Mouse (Mus musculus) c-Kit-positive CD71-positive TER-119-negative erythroid progenitor cells, embryonic 14.5 days (primary cell): ENCODE measurements at regions not wholly inside any gene's neighbourhood (a gene's known extent, or its start where the extent isn't known, plus 50 kb on each side); places are given as distances from the start of the nearest gene placed in this dataset.

Experiments used
- DNase-seq: peaks from one replicate; pipeline ENCODE4 v3.0.0-alpha.2; 2013; ENCODE audit warnings: low read depth

DNA sequence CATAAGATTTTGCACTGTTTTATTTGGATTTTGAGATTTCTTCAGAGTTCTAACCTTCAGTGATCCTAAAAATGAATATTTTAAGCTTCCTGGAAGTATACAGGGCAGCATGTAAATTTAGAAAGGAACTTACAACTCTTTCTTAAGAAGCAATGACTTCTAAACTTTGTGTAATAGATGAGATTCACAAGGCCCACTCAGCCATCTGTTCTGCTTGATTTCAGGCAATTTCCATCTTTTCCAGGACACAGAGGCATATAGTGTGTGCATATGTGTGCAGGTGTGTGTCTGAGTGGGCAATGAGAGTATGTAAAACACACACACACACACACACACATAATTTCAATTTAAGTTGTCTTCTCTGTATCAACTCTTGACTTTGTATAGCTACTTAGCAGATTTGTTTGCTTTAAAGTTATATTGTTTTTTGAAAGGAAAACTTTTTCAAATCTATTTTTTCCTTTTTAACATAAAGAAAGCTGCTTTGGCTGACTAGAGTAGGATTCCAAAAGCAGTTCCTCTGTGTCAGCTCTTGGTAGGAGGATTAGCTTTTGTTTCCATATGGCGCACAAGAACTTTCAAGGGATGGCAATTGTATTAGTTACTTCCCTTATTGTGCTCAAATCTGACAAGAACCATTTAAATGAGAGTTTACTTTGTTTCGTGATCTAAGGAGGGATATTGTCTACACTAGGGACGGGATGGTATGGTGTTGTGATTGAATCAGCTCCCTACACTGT, 387.6 kb downstream of the D3Ertd751e start:
- no peak for DNase-seq

DNA sequence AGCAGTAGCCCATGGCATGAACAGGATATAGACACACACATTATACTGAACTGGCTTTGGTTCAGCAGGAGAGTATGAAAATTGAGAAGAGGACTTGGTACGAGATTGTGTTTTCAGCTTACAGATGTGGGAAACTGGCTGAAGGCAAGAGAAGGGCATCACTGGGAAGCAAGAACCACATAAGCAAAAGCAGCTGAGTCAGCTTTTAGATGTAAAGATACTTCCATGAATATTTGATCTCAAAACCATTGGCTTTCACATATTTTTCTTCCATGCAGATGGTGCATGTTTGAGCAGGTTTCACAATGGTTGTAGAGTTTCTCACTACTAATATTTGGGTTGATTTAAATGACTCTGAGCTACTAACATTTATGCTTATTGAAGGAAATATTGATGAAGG, 389.9 kb downstream of the D3Ertd751e start:
- no peak for DNase-seq

DNA sequence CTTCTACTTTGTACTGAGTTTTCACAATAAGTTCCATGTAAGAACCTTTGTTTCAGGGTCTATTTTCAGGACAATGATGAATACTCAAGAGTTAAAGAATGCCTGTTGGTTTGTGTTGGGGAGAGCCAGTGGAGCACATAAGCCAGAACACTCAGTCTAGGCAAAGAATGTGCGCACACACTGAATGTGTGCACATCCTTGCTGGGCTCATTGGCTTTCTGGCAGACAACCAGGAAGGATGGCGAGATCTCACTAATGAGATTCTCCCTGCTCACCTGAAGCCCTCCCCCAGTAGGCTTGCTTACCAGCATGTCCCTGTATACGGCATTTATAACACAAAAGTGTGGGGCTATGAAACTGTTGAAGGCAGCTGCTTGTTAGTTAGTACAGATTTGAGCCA, 411.0 kb downstream of the D3Ertd751e start:
- no peak for DNase-seq

DNA sequence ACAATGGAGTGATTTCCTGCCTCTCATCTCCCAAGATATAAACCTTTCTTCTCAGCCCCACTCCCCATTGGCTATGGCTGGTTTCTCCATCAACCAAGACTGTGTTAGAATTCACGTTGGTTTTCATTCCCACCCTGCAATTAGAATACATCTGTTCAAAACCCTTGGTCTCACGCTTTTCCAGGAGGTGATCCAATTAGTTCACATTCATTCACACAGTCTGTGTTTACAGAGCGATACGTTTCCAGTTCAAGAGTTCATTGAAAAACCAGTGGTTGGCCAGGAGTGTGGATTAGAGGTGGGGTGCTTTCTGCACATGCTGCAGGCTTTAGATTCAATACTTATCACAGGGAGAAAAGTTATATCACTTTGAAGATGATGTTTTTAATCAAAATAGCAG, 412.5 kb downstream of the D3Ertd751e start:
- DNase-seq, result no peak

DNA sequence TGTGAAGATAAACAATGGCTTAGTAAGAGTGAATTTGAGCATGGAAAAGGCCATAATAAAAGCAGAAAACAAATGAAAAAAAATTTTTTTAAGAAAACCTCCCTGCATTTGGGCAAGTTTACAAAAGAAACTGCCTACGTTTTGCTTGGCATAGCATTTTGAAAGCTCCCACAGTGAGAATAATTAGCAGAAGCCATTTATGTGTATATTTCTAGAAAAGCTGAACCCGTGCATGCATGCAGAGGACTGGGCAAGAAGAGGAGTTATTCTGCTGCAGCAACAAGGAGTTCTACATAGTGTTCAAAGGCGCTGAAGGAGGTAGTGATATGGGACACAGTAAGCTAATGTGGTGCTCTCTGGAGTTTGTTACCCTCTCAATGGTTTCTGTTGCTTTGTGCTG, 421.3 kb downstream of the D3Ertd751e start:
- DNase-seq, result no peak

DNA sequence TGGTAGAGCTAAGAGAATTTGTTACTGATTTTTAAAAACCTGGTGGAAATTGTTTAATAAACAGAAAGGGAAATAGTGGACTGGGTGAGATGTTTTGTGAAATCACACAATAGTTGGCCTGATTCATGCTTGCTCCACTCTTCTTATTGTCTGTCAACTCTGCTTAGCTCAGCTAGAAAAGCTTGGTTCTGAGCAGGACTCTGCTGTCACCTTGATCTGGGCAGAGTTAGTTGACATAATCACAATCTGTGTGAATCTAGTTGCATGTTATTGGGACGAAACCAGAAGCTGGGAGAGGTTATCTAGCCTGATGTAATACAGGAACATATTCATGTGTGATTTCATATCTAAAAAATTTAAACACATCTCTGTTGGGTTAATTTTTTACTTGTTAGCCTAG, 456.8 kb downstream of the D3Ertd751e start:
- DNase-seq, result no peak

DNA sequence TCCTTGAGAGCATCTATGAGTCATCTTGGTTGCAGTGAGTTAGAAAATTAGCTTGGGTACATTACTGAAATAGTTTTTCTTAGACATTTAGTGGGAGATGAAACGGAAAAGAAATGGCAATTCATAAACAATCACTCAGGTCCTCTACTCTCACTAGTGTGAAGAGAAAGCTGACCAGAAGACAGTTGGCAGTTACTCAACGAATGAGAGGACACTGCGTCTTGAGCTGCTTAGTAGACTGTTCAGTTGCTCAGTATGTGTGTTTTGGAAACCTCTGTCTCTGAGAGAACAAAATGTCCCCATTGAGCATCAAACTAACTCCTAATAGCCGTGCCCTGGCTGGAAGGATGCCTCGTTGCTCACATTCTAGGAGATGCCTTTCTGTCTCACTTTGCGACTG, 459.0 kb downstream of the D3Ertd751e start:
- no peak for DNase-seq

DNA sequence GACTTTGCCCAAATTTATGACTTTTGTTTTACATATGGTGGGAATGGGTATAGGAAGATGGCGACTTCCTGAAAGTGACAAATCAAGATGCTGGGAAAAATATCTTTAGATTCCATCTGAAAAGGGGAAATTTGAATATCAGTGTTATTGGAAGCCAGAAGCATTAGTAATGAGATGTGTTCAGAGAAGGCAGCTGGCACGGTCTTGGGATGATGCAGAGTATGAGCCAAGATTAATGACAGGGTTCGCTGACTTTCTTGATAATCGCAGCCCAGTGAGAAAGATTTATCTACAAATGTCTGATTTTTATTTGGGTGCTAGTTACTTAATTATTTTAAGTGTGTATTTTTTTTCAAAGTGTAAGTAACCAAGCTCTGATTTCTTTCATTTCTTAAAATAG, 463.2 kb downstream of the D3Ertd751e start:
- no peak for DNase-seq

DNA sequence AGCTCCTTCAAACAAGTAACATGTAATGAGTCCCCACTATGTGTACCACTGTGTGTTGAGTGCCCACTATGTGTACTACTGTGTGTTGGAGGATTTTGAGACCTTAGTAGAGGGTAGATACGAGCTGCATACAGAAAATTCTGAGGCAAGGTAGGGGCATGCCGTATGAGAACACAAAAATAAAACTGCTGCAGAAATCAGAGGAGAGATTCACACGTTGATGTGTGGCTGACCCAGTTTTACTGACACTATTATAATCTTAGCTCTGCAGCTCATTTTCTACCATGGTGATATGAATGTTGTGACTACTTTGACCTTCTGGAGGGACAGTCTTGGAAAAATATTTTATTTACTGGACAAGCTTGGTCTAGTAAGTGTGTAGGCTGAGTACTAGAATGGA, 469.0 kb downstream of the D3Ertd751e start:
- DNase-seq, result no peak

DNA sequence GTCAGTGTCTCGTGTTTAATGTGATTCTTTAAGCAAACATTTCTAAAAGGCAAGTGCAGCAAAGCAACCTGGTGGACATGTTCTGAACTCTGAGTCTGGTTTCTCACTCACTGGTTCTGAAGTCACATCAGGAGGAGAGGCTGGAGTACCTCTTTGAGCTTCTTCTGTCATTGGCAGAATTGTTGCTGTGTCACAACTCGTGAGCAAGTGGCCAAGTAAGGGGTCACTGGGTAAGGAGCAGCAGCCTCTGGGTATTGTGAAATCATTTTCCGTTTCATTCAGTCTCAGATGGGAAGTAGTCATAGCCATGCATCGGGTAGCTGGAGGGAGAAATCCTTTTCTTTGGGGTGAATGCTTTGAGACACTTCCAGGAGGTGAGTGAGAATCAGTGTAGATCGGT, 470.0 kb downstream of the D3Ertd751e start:
- no peak for DNase-seq

DNA sequence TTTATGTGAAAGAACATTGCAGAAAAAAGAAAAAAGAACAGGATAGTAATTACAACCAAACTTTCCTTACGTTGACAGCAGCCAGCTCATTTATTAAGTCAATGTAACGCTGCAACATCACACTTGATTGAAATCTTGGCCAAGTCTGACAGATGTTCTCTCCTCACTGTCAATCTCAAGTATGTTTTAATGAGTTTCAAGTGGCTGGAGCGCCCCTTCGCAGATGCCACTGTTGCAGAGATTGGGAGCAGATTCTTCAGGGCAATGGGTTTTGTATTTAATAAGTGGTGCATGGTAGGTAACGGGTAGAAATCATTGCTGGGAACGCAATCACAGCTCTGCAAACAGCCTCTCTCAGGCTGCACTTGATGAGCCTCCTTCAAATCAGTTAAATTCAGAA, 470.8 kb downstream of the D3Ertd751e start:
- DNase-seq, result no peak

DNA sequence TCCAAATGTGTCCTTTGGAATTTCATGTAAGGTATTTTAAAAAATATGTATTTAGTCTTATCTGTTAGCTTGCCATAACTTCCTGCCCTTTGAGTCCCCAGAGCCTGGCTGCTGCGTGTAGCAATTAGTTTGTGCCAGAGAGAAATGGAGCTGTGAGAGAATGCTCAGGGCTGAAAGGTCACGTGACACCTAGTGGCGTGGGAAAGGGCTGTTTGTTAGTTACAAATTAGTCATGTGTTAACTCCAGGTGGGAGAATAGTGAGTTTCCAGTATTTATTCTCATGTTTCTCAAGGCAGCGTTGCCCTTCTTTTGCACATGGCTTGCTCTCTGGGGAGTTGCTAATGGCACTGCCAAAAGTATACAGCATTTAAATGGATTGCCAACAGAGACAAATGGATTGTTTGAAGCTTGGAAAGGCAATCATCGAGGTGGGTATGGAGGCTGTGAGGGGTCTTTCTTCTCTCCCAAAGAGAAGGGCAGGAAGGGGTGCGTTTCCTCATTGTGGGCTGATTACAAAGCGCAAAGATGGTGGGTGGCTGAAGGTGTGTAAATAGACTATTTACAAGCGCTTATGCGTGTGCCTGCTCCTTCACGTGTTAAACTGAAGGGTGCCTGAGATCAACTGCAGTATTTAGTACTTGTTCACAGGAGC, 472.3 kb downstream of the D3Ertd751e start:
- no peak for DNase-seq

DNA sequence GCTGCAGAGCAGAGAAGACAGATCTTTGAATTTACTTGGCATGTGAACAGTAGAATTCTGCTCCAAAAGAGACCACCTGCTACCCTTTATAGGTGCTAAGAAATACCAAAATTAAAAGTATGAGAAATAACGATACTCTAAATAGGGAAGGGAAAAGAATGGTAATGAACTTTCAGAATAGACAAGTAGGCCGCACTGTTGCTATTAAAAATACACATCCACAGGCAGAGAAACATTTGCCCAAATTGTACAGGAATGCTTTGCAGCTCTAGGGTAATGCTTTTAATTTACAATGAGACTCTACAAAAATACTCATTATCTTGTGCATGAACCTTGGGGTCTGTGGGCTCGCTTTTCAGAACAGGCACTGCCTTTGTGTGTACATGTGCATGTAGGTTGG, 476.3 kb downstream of the D3Ertd751e start:
- no peak for DNase-seq

DNA sequence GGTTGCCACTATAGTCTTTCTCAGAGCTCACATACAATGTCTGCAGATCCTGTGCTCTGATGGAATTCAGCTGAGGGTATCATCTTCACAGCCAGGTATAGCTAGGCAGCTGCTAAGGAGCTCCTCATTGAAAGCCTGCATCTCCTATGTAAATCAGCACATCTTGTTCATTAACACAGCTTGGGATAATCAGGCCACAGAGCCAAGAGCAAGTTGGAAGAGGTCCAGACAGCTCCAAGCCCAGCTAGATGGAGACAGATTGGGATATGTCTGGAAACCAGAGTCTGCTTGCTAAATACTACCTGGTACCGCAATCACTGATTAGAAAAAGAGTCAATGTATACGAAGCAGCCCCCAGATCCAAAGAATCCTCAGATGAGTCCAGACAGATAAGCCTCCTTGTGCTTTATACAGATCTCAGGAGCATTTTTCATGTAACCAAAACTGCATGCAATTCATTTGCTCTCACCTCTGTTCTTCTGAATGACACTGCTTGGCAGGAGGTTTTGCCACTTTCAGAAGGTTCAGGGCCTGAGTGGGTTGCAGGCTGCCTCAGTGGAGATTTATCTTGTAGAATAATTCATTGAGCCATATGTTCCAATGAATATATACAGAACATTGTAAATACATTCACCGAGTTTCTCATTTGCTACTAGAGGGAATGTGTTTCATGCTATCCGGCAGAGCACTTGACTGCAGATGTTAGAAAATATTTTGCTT, 485.4 kb downstream of the D3Ertd751e start:
- no peak for DNase-seq

DNA sequence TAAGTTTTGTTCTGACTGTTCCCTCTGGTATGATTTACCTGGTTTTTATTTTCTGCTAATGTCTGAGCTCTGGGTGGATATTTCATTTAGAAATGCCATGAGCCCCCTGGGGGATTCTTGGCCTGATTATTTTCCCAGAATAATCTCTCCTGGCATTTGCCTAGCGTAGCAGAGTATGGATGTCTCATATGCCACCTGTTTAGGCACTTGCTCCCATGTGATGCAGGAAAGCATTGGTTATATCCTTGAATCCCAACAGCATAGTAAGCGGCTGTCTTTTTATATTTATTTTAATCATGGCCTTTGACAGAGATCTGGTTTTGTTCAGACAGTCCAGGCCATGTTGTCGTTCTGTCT, 486.0 kb downstream of the D3Ertd751e start:
- no peak for DNase-seq

DNA sequence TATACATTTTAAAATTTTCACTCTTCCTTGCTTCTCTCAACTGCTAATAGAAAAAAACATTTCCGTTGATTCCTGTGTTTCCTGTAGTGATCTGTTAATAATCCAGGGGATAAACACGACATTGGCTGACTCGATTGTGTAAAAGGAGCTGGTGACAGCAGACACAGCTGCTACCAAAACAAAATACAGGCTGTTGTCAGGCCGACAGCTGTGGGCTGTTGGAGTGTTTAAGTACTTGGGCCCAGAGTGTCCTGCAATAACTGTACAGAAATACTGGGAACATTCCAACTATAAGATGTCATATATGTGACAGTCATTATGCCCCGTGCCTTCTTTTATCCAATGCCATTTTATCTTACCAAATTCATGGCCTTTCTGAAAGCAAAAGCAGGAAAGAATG, 489.9 kb downstream of the D3Ertd751e start:
- no peak for DNase-seq

DNA sequence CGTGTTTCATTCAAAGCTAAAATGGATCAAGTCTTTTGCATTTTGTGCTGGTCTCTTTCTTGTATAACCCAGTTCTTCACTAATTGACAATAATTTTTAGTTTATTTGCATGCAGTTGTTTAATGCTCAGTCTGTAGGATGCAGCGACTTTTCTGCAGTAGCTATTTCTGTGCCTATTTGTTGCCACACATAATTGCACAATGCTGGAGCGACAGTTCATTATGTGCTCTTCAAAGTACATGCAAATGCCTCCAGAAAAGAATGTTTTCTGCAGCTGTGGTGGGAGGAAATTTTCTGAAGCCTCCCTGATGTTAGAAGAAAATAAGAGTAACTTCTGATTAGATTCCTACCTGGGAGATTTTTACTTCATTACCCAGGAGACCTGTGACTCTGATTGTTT, 491.3 kb downstream of the D3Ertd751e start:
- no peak for DNase-seq

DNA sequence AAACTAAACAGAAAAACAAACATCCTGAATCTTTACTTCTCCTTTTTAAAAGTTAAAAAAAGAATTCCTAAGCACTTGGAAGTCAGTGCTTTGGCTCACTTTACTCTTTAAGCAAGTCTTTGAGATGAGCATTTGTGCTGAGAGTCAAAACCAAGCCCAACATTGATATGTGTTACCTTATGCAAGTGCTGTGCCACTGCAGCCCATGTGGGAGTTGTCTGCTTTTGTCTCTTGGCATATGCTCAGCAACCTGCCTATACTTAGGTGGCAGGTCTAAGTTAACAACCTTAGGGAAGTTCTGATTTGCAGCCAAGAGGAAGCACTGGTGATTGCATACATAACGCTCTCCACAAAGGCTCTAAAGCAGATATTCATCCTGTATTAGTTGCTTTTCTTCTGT, 493.1 kb downstream of the D3Ertd751e start:
- DNase-seq, result no peak
